Mouse (Mus musculus) forebrain, embryonic 16.5 days (tissue): ENCODE data around the gene Arfrp1. TPM values are rescaled to one million over a fixed set of nuclear protein-coding genes. Genes with fewer than 3 reads are reported as not detected.

Experiments used
- ATAC-seq: fragments of 200-750 bp; cut with Nextera tagmentation; 2 replicates; pipeline ENCODE4 v1.8.0; 2017; ENCODE audit warnings: mild to moderate bottlenecking, moderate library complexity
- H3K27ac ChIP-seq: fragments of 300-500 bp; sonication (generic); 2 replicates; pipeline ENCODE4 v1.5.1; 2014; ENCODE audit warnings: low read length, control low read depth
- H3K27me3 ChIP-seq: fragments of 300-500 bp; sonication (generic); replicated peaks from 2 replicates; pipeline ENCODE4 v1.6.1; 2014; ENCODE audit warnings: low read length; ENCODE audit not compliant: control insufficient read depth, insufficient read depth
- H3K36me3 ChIP-seq: fragments of 300-500 bp; sonication (generic); 2 replicates; pipeline ENCODE4 v1.6.1; 2014; ENCODE audit not compliant: control insufficient read depth, insufficient read depth
- H3K4me1 ChIP-seq: fragments of 300-500 bp; sonication (generic); replicated peaks from 2 replicates; pipeline ENCODE4 v1.6.1; 2014; ENCODE audit warnings: low read length; ENCODE audit not compliant: control insufficient read depth, insufficient read depth
- H3K4me2 ChIP-seq: fragments of 300-500 bp; sonication (generic); 2 replicates; pipeline ENCODE4 v1.6.1; 2014; ENCODE audit warnings: mild to moderate bottlenecking, low read length, control low read depth
- H3K4me3 ChIP-seq: fragments of 300-500 bp; sonication (generic); replicated peaks from 2 replicates; pipeline ENCODE4 v1.5.1; 2014; ENCODE audit warnings: mild to moderate bottlenecking, low read length, control low read depth
- H3K9ac ChIP-seq: fragments of 300-500 bp; sonication (generic); replicated peaks from 2 replicates; pipeline ENCODE4 v1.6.1; 2014; ENCODE audit warnings: low read depth, low read length, control low read depth
- H3K9me3 ChIP-seq: fragments of 300-500 bp; sonication (generic); 2 replicates; pipeline ENCODE4 v1.6.1; 2016; ENCODE audit warnings: low read length; ENCODE audit not compliant: control insufficient read depth
- WGBS: fragments of 180-500 bp; shearing (Covaris S2); extraction: QIAGEN DNeasy Blood & Tissue Kit; methylation state at CpG from one replicate; pipeline ENCODE4 v1.1.7; 2014; 5-methylcytosine and 5-hydroxymethylcytosine counted together
- polyA plus RNA-seq: library from polyadenylated mRNA; unstranded; fragments of >200 nt; fragmentation: Nextera tagmentation; extraction: Ambion mirVana; gene quantifications from 2 replicates; pipeline ENCODE4 v1.2.1, GENCODE M21; 2015

Arfrp1 gene
- polyA plus RNA-seq, 1 experiment from 2014 or later = 107 TPM

DNA sequence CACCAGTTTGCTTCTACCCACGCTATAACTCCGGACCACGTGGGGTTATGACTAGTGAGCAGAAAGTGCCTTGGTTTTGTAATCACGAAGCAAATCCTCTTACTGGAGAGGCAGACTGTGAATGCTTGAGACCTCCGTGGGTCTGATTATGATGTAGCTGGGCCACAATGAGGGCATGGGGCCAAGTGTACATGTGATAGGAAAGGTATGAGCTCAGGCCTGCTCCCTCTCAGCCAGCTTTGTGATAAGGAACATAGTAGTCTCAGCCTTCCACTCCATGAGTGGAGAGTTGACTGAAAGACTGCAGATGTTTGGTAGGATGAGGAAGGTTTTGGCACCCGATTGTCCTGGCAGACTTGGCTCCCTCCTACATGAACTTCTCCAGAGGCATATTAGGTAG is 22.4 kb downstream of the Arfrp1 start:
- ATAC-seq = no peak
- 96% methylated on average over 6 of the region's 6 CpGs for WGBS
- Histone ChIP-seq H3K4me3 (no peak overlapping the region), H3K27me3 (no peaks in the 10 kb centered on the region), H3K36me3 (peaks cover 15% of the 10 kb centered on the region), H3K27ac (no peak overlapping the region), H3K4me2 (no peak overlapping the region), H3K4me1 (no peaks in the 10 kb centered on the region), H3K9ac (no peak overlapping the region), H3K9me3 (no peaks in the 10 kb centered on the region)

GRCm38 (mm10) chr2:181340426-181340825 is 24.8 kb downstream of the Arfrp1 start:
- Histone ChIP-seq H3K27ac (no peak overlapping the region), H3K4me1 (no peaks in the 10 kb centered on the region), H3K4me2 (no peak overlapping the region), H3K9me3 (no peaks in the 10 kb centered on the region), H3K9ac (no peak overlapping the region), H3K36me3 (peaks cover 16% of the 10 kb centered on the region), H3K27me3 (no peaks in the 10 kb centered on the region), H3K4me3 (no peak overlapping the region)
- 79% methylated on average over 4 of the region's 4 CpGs for WGBS
- no peak for ATAC-seq

DNA sequence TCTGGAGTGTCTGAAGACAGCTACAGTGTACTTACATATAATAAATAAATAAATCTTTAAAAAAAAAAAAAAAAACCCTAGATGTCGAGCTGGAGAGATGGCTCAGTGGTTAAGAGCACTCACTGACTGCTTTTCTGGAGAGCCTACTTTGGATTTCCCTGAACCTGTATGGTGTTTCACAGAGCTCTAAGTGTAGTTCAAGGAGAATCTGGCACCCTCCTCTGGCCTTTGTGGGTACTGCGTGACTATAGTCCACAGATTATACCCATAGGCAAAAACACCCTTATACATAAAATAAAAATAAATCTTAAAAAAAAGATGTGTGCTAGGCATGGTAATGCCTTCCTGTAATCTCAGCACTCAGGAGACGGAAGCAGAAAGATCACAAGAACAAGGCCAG is 31.2 kb downstream of the Arfrp1 start:
- no peak overlapping the region for H3K4me2 ChIP-seq
- 57% methylated on average over 3 of the region's 3 CpGs for WGBS
- no peak overlapping the region for H3K9ac ChIP-seq
- ATAC-seq = peak; percentile 67
- no peak overlapping the region for H3K27ac ChIP-seq
- peaks cover 17% of the 10 kb centered on the region for H3K36me3 ChIP-seq
- H3K27me3 ChIP-seq = no peaks in the 10 kb centered on the region
- no peak overlapping the region for H3K4me3 ChIP-seq
- no peaks in the 10 kb centered on the region for H3K9me3 ChIP-seq
- no peaks in the 10 kb centered on the region for H3K4me1 ChIP-seq

DNA sequence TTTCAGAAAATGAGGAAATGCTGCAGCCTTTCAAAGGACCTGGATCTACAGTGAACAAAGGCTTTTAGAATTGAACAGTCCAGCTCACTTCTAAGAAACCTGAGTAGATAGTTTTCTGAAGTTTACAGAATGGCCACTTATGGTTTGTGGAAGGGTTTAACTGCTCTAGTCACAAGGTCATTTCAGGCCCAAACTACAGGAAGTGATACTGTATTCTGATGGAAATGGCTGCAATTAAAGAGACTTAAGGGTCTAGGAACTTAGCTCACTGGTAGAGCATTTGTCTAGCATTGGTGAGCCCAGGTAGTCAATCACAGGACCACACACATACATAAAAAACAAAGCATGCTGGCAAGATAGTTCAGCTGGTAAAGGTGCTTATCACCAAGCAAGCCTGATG is 32.7 kb downstream of the Arfrp1 start:
- no peak for ATAC-seq
- Histone ChIP-seq H3K27ac (no peak overlapping the region), H3K9me3 (no peaks in the 10 kb centered on the region), H3K36me3 (peaks cover 25% of the 10 kb centered on the region), H3K27me3 (no peaks in the 10 kb centered on the region), H3K9ac (no peak overlapping the region), H3K4me1 (no peaks in the 10 kb centered on the region), H3K4me3 (no peak overlapping the region), H3K4me2 (no peak overlapping the region)

- no peak overlapping the region for H3K9ac ChIP-seq
- no peaks in the 10 kb centered on the region for H3K4me1 ChIP-seq
- peaks cover 18% of the 10 kb centered on the region for H3K36me3 ChIP-seq
- WGBS = 99% methylated on average over 2 of the region's 2 CpGs
- no peak for ATAC-seq
- no peaks in the 10 kb centered on the region for H3K27me3 ChIP-seq
- no peak overlapping the region for H3K4me3 ChIP-seq
- no peaks in the 10 kb centered on the region for H3K9me3 ChIP-seq
- no peak overlapping the region for H3K4me2 ChIP-seq
- H3K27ac ChIP-seq = no peak overlapping the region
These were observed 39.1 kb downstream of the Arfrp1 start for GRCm38 (mm10) chr2:181326098-181326497.

GRCm38 (mm10) chr2:181322136-181322535 is 43.1 kb downstream of the Arfrp1 start:
- Histone ChIP-seq H3K9ac (no peak overlapping the region), H3K27ac (no peak overlapping the region), H3K36me3 (peaks cover 7% of the 10 kb centered on the region; the same call in 1 of the 2 replicates), H3K9me3 (no peaks in the 10 kb centered on the region), H3K4me2 (no peak overlapping the region), H3K27me3 (no peaks in the 10 kb centered on the region), H3K4me3 (no peak overlapping the region), H3K4me1 (peaks cover 10% of the 10 kb centered on the region)
- 81% methylated on average over 5 of the region's 5 CpGs for WGBS
- ATAC-seq = no peak

DNA sequence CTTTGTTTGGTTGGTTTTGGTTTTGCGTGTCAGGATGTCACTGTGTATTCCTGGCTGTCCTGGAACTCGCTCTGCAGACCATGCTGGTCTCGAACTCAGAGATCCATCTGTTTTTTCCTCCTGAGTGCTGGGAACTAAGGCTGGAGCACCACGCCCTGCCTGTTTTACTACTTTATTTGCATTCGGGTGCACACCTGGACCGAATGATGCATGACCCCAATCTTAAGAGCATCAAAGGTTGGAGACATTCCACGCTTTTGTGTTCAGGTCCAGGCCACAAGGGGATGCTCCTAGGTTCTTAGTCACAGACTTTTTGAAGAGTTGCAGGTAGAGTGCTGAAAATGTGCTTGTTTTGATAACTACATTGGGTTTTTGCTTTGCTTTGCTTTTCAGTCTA is 45.1 kb downstream of the Arfrp1 start:
- ATAC-seq = peak; percentile 13; the same call in 1 of the 2 replicates
- Histone ChIP-seq H3K36me3 (peaks cover 4% of the 10 kb centered on the region; the same call in 1 of the 2 replicates), H3K4me2 (peak overlapping the region; percentile 86), H3K27me3 (no peaks in the 10 kb centered on the region; the same call in 1 of the 2 replicates), H3K9me3 (no peaks in the 10 kb centered on the region), H3K4me3 (peak overlapping the region; percentile 74), H3K4me1 (peaks cover 10% of the 10 kb centered on the region), H3K27ac (no peak overlapping the region), H3K9ac (peak overlapping the region; percentile 58)
- WGBS = 15% methylated on average over 7 of the region's 7 CpGs

DNA sequence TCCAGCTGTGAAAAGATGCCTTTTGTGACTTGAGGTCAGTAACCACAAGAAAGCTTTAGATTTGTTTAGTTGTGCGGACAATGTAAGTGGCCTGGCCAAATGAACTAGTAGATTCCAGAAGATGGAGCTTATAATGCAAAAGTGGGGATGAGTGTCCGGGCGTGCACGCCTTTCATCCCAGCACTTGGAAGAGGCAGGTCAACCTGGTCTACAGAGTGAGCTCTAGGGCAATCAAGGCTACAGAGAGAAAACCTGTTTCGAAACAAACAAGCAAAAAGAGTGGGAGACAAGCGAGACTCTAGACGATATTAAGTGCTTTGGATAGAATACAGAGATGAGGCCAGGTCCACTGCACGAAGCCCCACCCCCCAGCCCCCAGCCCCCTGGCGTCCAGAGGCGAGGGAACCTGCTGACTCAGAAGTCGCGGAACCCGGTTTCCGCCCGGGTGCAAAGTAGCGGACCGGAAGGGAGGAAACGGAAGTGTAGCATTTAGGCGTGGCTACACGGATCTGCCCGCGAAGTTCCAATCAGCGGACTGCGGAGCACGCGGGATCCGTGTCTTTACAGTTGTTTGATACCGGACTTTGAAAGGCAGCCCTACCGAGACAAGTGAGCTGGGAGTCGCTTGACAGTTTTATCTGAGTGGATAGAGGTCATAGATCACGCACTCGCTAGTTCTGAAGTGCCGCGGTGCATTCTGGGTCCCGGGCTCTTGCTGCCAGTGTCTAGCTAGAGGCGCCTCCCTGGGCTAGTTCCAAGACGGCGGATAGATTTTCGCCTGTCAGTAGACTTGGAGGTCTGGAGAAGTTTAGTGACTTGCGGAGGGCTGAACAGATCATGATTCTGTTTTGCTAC is 45.7 kb downstream of the Arfrp1 start, which contains the start of gene Rtel1:
TSS of gene Rtel1 (plus strand) at position 492 of the 855 bp plus-strand sequence.
- H3K4me2 ChIP-seq = peak within 1 kb of the TSS; percentile 86
- peaks cover 10% of the 10 kb centered on the region for H3K4me1 ChIP-seq
- H3K27me3 ChIP-seq = no peaks in the 10 kb centered on the region; the same call in 1 of the 2 replicates
- peaks cover 4% of the 10 kb centered on the region; the same call in 1 of the 2 replicates for H3K36me3 ChIP-seq
- WGBS = 6% methylated on average over 40 of the region's 40 CpGs
- peak within 1 kb of the TSS; percentile 74 for H3K4me3 ChIP-seq
- no peaks in the 10 kb centered on the region for H3K9me3 ChIP-seq
- H3K9ac ChIP-seq = peak within 1 kb of the TSS; percentile 58
- H3K27ac ChIP-seq = peak within 1 kb of the TSS; percentile 33; the same call in 1 of the 2 replicates
- peak; percentile 92 for ATAC-seq

DNA sequence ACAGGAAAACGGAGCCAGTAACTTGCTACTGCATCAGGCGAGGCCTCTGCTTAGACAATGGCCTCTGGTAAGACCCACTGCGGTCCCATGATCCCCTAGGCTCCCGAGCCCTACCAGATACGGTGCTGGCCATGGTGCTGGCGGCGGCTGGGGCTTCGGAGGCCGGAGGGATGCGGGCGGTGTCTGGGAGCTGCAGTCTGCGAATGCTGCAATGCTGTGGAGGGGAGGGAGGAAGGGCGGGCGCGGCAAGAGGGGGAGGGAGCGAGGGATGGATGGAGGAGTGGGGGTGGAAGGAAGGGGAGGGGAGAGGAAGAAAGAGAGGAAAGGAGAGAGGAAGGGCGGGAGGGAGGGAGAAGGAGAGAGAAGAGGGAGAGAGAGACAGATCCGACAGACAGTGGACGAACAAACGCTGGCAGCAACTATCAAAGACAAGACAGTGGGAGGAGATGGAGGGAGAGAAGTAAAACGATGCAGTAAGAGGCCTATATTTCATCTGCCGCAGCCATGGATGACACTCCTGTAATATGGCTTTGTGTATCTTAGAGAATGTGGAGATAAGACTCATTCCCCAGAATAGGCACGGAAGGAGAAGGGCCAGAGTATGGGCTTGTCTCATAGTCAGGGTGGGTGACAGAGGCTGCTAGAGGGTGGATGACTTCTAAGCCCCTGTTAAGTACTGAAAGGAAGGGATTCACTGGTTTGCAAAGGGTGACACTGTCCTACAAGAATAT is 51.0 kb downstream of the Arfrp1 start, which contains the start of gene Stmn3:
TSS of gene Stmn3 (minus strand) at position 421 of the 731 bp plus-strand sequence.
- peak; percentile 92 for ATAC-seq
- Histone ChIP-seq H3K9ac (peak within 1 kb of the TSS; percentile 97), H3K4me2 (peak within 1 kb of the TSS; percentile 65), H3K4me3 (peak within 1 kb of the TSS; percentile 89), H3K27ac (peak within 1 kb of the TSS; percentile 94), H3K36me3 (no peaks in the 10 kb centered on the region), H3K27me3 (no peaks in the 10 kb centered on the region; the same call in 1 of the 2 replicates), H3K4me1 (peaks cover 26% of the 10 kb centered on the region), H3K9me3 (no peaks in the 10 kb centered on the region)
- WGBS = 2% methylated on average over 21 of the region's 23 CpGs
